In genomic region chr14:50981837-50982236, GRCm38 (mm10) we compare ENCODE assay signal across 24 mouse cellular contexts. TPM values are rescaled to one million over a fixed set of nuclear protein-coding genes. Genes with fewer than 3 reads are reported as not detected.
DNase-seq lines count a peak whose midpoint lies in the region; ATAC-seq and TF ChIP-seq lines count a peak whose summit lies in the region.
"Had no signal": no experiment of that assay in that cellular context is flagged by ENCODE, and none has a peak within 500 bp of the region (broad histone marks: within the 10 kb centered on the region; RNA-seq: fewer than 3 reads in every experiment).

No protein-coding gene starts in this region.

- no peak for DNase-seq in kidney, postnatal 10 days
- DNase-seq in 416B (ENCODE audit: low read depth), result peak; percentile 50
- DNase-seq in CH12.LX (ENCODE audit: extremely low read depth), result peak; percentile 35
- peak; percentile 30 for DNase-seq in induced T-regulatory cell, adult 2 months (ENCODE audit: low read depth)
- no peak for DNase-seq in layer of hippocampus, adult 9-10 months (ENCODE audit: low spot score)
- no peak for DNase-seq in right cerebral cortex, adult 18-20 months
- DNase-seq: adrenal gland, postnatal 14 days; cerebellum, adult 11-12 months; cerebellum, postnatal 25 days; embryo, embryonic 11 days; kidney, adult 9 months; thymus, postnatal 25 days had no signal

- TF ChIP-seq POLR2A in CH12.LX (IDR thresholded peaks at IDR 0.05; ENCODE audit: low read depth, low read length), result no peak

- no peak; the same call in 1 of the 2 replicates for ATAC-seq in kidney, embryonic 15.5 days (replicated peaks; ENCODE audit: low FRiP score)
- ATAC-seq: forebrain, embryonic 15.5 days; midbrain, embryonic 16.5 days had no signal

- TF ChIP-seq RAD21 in CH12.LX (IDR thresholded peaks at IDR 0.05; ENCODE audit: low read depth, low read length), result no peak

- H3K4me1 ChIP-seq in kidney, embryonic 15.5 days, result peaks cover 27% of the 10 kb centered on the region
- peaks cover 0 to 19% of the 10 kb centered on the region in 2 experiments; a peak in 2 of 4 replicates for H3K4me1 ChIP-seq in CH12.LX (ENCODE audit: control insufficient read depth in 1 of 2, insufficient read depth in 2 of 2)
- H3K4me1 ChIP-seq: forebrain, embryonic 15.5 days; hindbrain, embryonic 12.5 days; limb, embryonic 15.5 days had no signal

- H3K9me3 ChIP-seq in kidney, embryonic 15.5 days (replicated peaks), result no peaks in the 10 kb centered on the region
- peaks cover 5% of the 10 kb centered on the region for H3K9me3 ChIP-seq in CH12.LX (replicated peaks; ENCODE audit: low read length)
- H3K9me3 ChIP-seq: forebrain, embryonic 15.5 days; hindbrain, embryonic 12.5 days; limb, embryonic 15.5 days had no signal

- no peaks in the 10 kb centered on the region for H3K79me2 ChIP-seq in CH12.LX (replicated peaks; ENCODE audit: control insufficient read depth, extremely low read depth, insufficient read depth, poor library complexity, severe bottlenecking)

- TF ChIP-seq CTCF in CH12.LX (conservative IDR thresholded peaks at IDR 0.05 in 1 of 2, IDR thresholded peaks at IDR 0.05 in 1 of 2; ENCODE audit: low read depth in 2 of 2, low read length in 2 of 2), result no peak

- H3K36me3 ChIP-seq in kidney, embryonic 15.5 days, result no peaks in the 10 kb centered on the region
- no peaks in the 10 kb centered on the region for H3K36me3 ChIP-seq in CH12.LX (replicated peaks in 1 of 2; ENCODE audit: control insufficient read depth in 1 of 2, insufficient read depth in 1 of 2, low read length in 1 of 2)
- H3K36me3 ChIP-seq: forebrain, embryonic 15.5 days; hindbrain, embryonic 12.5 days; limb, embryonic 15.5 days had no signal

- dilution Hi-C loops in CH12.LX (cut with MboI; ENCODE audit: extremely low pct_ligation_motif_present, extremely low pct_unique_long_range_greater_than_20kb, low sequenced_read_pairs), result no loop called here

- WGBS in kidney, embryonic 15.5 days, result 51% methylated on average over 5 of the region's 5 CpGs

- in situ Hi-C loops in CH12.LX (cut with MboI; ENCODE audit: low pct_ligation_motif_present, low pct_unique_long_range_greater_than_20kb, low sequenced_read_pairs), result no loop called here

- TF ChIP-seq EP300 in CH12.LX (IDR thresholded peaks at IDR 0.05; ENCODE audit: low read length), result no peak

- peak overlapping the region; percentile 41; the same call in 1 of the 2 replicates for H3K27ac ChIP-seq in kidney, embryonic 15.5 days
- no peak overlapping the region for H3K27ac ChIP-seq in CH12.LX (ENCODE audit: insufficient read depth, low read depth)
- H3K27ac ChIP-seq: forebrain, embryonic 15.5 days; hindbrain, embryonic 12.5 days; limb, embryonic 15.5 days had no signal

- no peaks in the 10 kb centered on the region for H3K27me3 ChIP-seq in kidney, embryonic 15.5 days
- H3K27me3 ChIP-seq in CH12.LX (replicated peaks), result no peaks in the 10 kb centered on the region
- H3K27me3 ChIP-seq: forebrain, embryonic 15.5 days; hindbrain, embryonic 12.5 days; limb, embryonic 15.5 days; Patski had no signal

- H3K4me2 ChIP-seq in kidney, embryonic 15.5 days, result no peak overlapping the region
- H3K4me2 ChIP-seq in CH12.LX (ENCODE audit: insufficient read depth, low read depth, poor library complexity, severe bottlenecking), result no peak overlapping the region
- H3K4me2 ChIP-seq: forebrain, embryonic 15.5 days; hindbrain, embryonic 12.5 days; limb, embryonic 15.5 days had no signal

- no peak overlapping the region for H3K9ac ChIP-seq in kidney, embryonic 15.5 days
- H3K9ac ChIP-seq in CH12.LX (ENCODE audit: insufficient read depth, low read depth), result no peak overlapping the region
- H3K9ac ChIP-seq: forebrain, embryonic 15.5 days; hindbrain, embryonic 12.5 days; limb, embryonic 15.5 days had no signal

- no peak overlapping the region for H3K4me3 ChIP-seq in kidney, embryonic 15.5 days (replicated peaks)
- no peak overlapping the region for H3K4me3 ChIP-seq in CH12.LX (replicated peaks in 1 of 3; ENCODE audit: low read depth in 2 of 3, low read length in 2 of 3, poor library complexity in 1 of 3)
- H3K4me3 ChIP-seq: forebrain, embryonic 15.5 days; hindbrain, embryonic 12.5 days; limb, embryonic 15.5 days had no signal

TF ChIP-seq in CH12.LX, 34 proteins besides CTCF, POLR2A, EP300 and RAD21:
- TF ChIP-seq SIN3A (IDR thresholded peaks at IDR 0.05; ENCODE audit: low read length), result no peak
- TF ChIP-seq ETS1 (conservative IDR thresholded peaks at IDR 0.05; ENCODE audit: low read depth, low read length), result no peak
- no peak for TF ChIP-seq USF2 (conservative IDR thresholded peaks at IDR 0.05; ENCODE audit: low read depth, low read length)
- no peak for TF ChIP-seq NELFE (IDR thresholded peaks at IDR 0.05; ENCODE audit: low read depth, low read length)
- TF ChIP-seq MAX (IDR thresholded peaks at IDR 0.05; ENCODE audit: low read length), result no peak
- TF ChIP-seq JUND (conservative IDR thresholded peaks at IDR 0.05; ENCODE audit: low read depth, low read length), result no peak
- no peak for TF ChIP-seq CHD2 (IDR thresholded peaks at IDR 0.05; ENCODE audit: low read length)
- TF ChIP-seq TBP (conservative IDR thresholded peaks at IDR 0.05; ENCODE audit: low read depth, low read length), result no peak
- no peak for TF ChIP-seq BHLHE40 (IDR thresholded peaks at IDR 0.05; ENCODE audit: low read depth, low read length)
- no peak for TF ChIP-seq MAZ (IDR thresholded peaks at IDR 0.05; ENCODE audit: low read depth, low read length)
- TF ChIP-seq E2F4 (IDR thresholded peaks at IDR 0.05; ENCODE audit: insufficient replicate concordance, low read depth, low read length), result no peak
- TF ChIP-seq ZNF384 (IDR thresholded peaks at IDR 0.05; ENCODE audit: low read depth, low read length), result no peak

RNA-seq across cellular contexts. Expression of gene Rnase10, which starts 25.7 kb away (rescaled TPM):
- not detected in 2 replicates for polyA plus RNA-seq in kidney, embryonic 15.5 days (2015; fragmentation: Nextera tagmentation; extraction: Ambion mirVana)
- not detected in 2 replicates for total RNA-seq in CH12.LX (2012; rRNA removed)
- not detected in 2 replicates for total RNA-seq in CH12.LX (2014; rRNA removed)
- polyA plus RNA-seq in CH12.LX (2012; ENCODE audit: insufficient read length, low read depth), result not detected in 2 replicates
- polyA plus RNA-seq: activated CD4-positive, CD25-positive, alpha-beta regulatory T cell, adult 4 months; forebrain, embryonic 15.5 days; hindbrain, embryonic 12.5 days; midbrain, embryonic 16.5 days; Patski had no signal

RNA-seq across cellular contexts. Expression of gene Pnp2, which starts 26.0 kb away (rescaled TPM):
- 0.62 and 1.0 TPM in 2 replicates for polyA plus RNA-seq in kidney, embryonic 15.5 days (2015; fragmentation: Nextera tagmentation; extraction: Ambion mirVana)
- total RNA-seq in CH12.LX (2012; rRNA removed) (0.21 TPM in 2 replicates), CH12.LX (2014; rRNA removed) (0.43 TPM in 1 of 2 replicates, not detected in the other)
- polyA plus RNA-seq in CH12.LX (2012; ENCODE audit: insufficient read length, low read depth), result 0.91 TPM in 1 of 2 replicates, not detected in the other

RNA-seq across cellular contexts. Expression of gene Gm49342, which starts 37.5 kb away (rescaled TPM):
- polyA plus RNA-seq in kidney, embryonic 15.5 days (2015; fragmentation: Nextera tagmentation; extraction: Ambion mirVana), result not detected in 2 replicates
- total RNA-seq in CH12.LX (2012; rRNA removed) (not detected in 2 replicates), CH12.LX (2014; rRNA removed) (108 and 120 TPM in 2 replicates)
- polyA plus RNA-seq in CH12.LX (2012; ENCODE audit: insufficient read length, low read depth), result 50.6 and 100 TPM in 2 replicates
- total RNA-seq: granulocyte monocyte progenitor cell, adult 5-6 weeks had no signal
- polyA plus RNA-seq: embryonic facial prominence, embryonic 14.5 days; forebrain, embryonic 15.5 days; heart, postnatal 0 days; hindbrain, embryonic 12.5 days; intestine, embryonic 14.5 days; limb, embryonic 15.5 days; liver, embryonic 16.5 days; midbrain, embryonic 16.5 days had no signal

RNA-seq across cellular contexts. Expression of gene Pnp, which starts 51.0 kb away (rescaled TPM):
- polyA plus RNA-seq in kidney, embryonic 15.5 days (2015; fragmentation: Nextera tagmentation; extraction: Ambion mirVana), result 74.3 and 78.6 TPM in 2 replicates
- total RNA-seq in CH12.LX (2012; rRNA removed) (99.3 and 113 TPM in 2 replicates), CH12.LX (2014; rRNA removed) (118 and 128 TPM in 2 replicates)
- polyA plus RNA-seq in CH12.LX (2012; ENCODE audit: insufficient read length, low read depth), result 65.9 and 80.0 TPM in 2 replicates

RNA-seq across cellular contexts. Expression of gene Pip4p1, which starts 51.2 kb away (rescaled TPM):
- polyA plus RNA-seq in kidney, embryonic 15.5 days (2015; fragmentation: Nextera tagmentation; extraction: Ambion mirVana), result 49.5 and 53.9 TPM in 2 replicates
- total RNA-seq in CH12.LX (2012; rRNA removed) (18.1 and 21.2 TPM in 2 replicates), CH12.LX (2014; rRNA removed) (28.1 and 29.2 TPM in 2 replicates)
- polyA plus RNA-seq in CH12.LX (2012; ENCODE audit: insufficient read length, low read depth), result 31.1 and 35.5 TPM in 2 replicates

Comparison
In these comparisons a context has a peak if more than half of its experiments do, and no peak if none do; other contexts are left out.
1. DNase-seq: peak in 416B (single experiment), CH12.LX (single experiment) and induced T-regulatory cell, adult 2 months (single experiment); none in kidney, postnatal 10 days (single experiment), layer of hippocampus, adult 9-10 months (single experiment) and right cerebral cortex, adult 18-20 months (single experiment).
2. RNA of gene Gm49342, which starts 37.5 kb away (polyA plus RNA-seq): 50.6 to 100 TPM in CH12.LX; not detected in kidney, embryonic 15.5 days; every median in the first group is over 10 times any median in the second.